Mouse (Mus musculus) spleen, adult 2 months (tissue): ENCODE results near the gene Stx6. TPM values are rescaled to one million over a fixed set of nuclear protein-coding genes. Genes with fewer than 3 reads are reported as not detected.

ENCODE experiments used
- DNase-seq, 2 experiments: peaks; one replicate each; pipeline versions ENCODE4 v3.0.0 to v3.0.0-alpha.2; 2012 to 2021; ENCODE audit warnings: low spot score in 2 of 2, low read depth in 1 of 2
- H3K27ac ChIP-seq: fragments of 200-500 bp; 2 replicates; pipeline ENCODE4 v1.5.1; 2012; ENCODE audit warnings: low read length, inconsistent platforms; ENCODE audit not compliant: insufficient read depth
- H3K27me3 ChIP-seq: fragments of 200-500 bp; 2 replicates; pipeline ENCODE4 v1.6.1; 2012; ENCODE audit warnings: mild to moderate bottlenecking, moderate library complexity, low read length, inconsistent platforms; ENCODE audit not compliant: control insufficient read depth, insufficient read depth
- H3K36me3 ChIP-seq: fragments of 200-500 bp; 2 replicates; pipeline ENCODE4 v1.6.1; 2012; ENCODE audit warnings: mild to moderate bottlenecking, low read length, inconsistent platforms; ENCODE audit not compliant: control insufficient read depth, insufficient read depth
- H3K4me1 ChIP-seq: fragments of 200-500 bp; 2 replicates; pipeline ENCODE4 v1.6.1; 2011; ENCODE audit warnings: inconsistent platforms; ENCODE audit not compliant: control insufficient read depth, insufficient read depth, insufficient read length
- H3K4me3 ChIP-seq: fragments of 200-500 bp; 2 replicates; pipeline ENCODE4 v1.5.1; 2011; ENCODE audit warnings: mild to moderate bottlenecking, inconsistent platforms; ENCODE audit not compliant: insufficient read depth, insufficient read length; ENCODE audit errors: extremely low read depth
- CTCF ChIP-seq: fragments of 200-500 bp; IDR thresholded peaks from 2 replicates; pipeline ENCODE4 v1.5.1; 2011; ENCODE audit warnings: mild to moderate bottlenecking, inconsistent platforms; ENCODE audit not compliant: insufficient read depth, insufficient read length, insufficient replicate concordance; ENCODE audit errors: extremely low read depth
- POLR2A ChIP-seq: fragments of 200-500 bp; IDR thresholded peaks from 2 replicates; pipeline ENCODE4 v1.6.1; 2011; ENCODE audit warnings: low read depth, low read length, inconsistent platforms
- WGBS: fragments of 180-500 bp; shearing (Covaris S2); methylation state at CpG from one replicate; pipeline ENCODE4 v1.1.7; 2018; 5-methylcytosine and 5-hydroxymethylcytosine counted together
- polyA plus RNA-seq: library from polyadenylated mRNA; depleted of rRNA; stranded (reverse); fragments of >200 nt; gene quantifications from 2 replicates; pipeline ENCODE4 v1.2.3, GENCODE M21; 2012

Stx6 gene
- polyA plus RNA-seq, 1 experiment = 35.0 TPM

DNA sequence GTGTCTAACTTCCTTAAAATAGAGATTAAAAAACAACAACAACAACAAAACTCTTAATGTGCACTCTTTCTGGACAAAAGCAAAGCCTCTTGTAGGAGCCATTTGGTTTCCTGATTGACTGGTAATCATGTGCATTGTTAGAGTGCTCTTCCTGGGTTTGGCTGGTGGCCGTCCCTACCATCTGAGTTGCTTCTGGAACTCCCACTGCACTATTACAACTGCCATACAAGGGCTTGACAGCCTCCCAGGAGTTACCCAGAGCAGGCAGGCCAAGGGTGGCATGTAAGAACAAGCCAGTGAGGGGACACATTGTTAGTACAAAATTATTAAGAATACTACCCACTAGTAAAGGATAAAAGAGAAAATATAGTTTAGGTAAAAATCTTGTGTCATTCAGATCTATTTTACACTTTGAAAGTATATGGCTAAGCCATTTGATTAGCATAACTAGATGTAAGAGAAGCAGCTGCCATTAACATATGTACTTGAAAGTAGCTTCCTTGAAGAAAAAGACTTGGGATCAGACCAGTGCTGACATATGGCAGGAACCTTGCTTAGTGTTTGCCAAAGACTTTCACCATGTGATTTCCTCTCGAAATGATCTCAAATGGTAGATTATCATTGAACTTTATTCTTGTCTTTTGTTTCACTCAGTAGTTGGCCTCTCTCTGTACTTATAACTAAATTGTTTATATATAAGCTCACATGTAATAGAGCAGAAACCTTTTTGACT lies 19.8 kb downstream of the Stx6 start:
- DNase-seq = no peak
- H3K36me3 ChIP-seq = peaks cover 11% of the 10 kb centered on the region
- H3K27ac ChIP-seq = no peak overlapping the region
- TF ChIP-seq POLR2A (no peak), CTCF (no peak)
- WGBS = 96% methylated on average over 2 of the region's 2 CpGs
- no peak overlapping the region for H3K4me3 ChIP-seq
- H3K27me3 ChIP-seq = no peaks in the 10 kb centered on the region
- H3K4me1 ChIP-seq = no peaks in the 10 kb centered on the region

DNA sequence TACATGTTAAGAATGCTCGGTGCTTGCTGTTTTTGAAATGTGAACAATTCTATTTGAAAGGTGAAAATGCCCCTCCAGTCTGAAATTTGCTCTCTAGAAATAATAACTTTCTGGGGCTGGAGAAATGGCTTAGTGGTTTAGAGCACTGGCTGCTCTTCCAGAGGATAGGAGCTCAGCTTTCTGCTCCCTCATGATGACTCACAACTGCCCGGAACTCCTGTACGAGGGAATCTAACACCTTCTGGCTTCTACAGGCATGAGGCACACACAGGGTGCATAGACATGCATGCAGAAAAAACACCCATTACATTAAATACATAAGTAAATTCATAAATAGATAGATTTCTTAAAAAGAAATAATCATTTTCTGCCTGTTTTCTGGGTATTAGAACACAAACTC lies 25.7 kb downstream of the Stx6 start:
- peaks cover 13% of the 10 kb centered on the region for H3K36me3 ChIP-seq
- 85% methylated on average over 3 of the region's 3 CpGs for WGBS
- TF ChIP-seq CTCF = no peak
- no peak for TF ChIP-seq POLR2A
- no peak overlapping the region for H3K27ac ChIP-seq
- H3K4me3 ChIP-seq = no peak overlapping the region
- H3K27me3 ChIP-seq = no peaks in the 10 kb centered on the region
- H3K4me1 ChIP-seq = no peaks in the 10 kb centered on the region
- no peak for DNase-seq

DNA sequence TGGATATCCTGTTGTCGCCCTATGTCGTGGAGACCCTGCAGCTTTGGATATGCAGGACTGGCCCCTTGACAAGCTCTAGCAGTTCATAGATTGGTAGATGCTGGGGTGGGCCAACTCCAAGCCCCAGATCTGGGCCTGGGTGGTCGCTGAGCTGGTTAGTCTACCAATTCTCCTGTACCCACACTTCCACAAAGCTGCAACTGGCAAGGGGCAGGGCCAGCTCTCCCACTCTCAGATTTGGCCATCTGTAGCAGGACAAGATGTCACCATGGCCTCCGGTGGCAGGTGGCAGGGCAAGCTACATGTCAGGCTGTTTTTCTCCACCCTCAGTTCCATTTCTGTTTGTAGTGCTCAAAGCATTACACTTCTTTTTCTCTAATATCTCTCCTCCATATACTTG lies 30.1 kb downstream of the Stx6 start:
- Histone ChIP-seq H3K36me3 (peaks cover 35% of the 10 kb centered on the region), H3K27ac (no peak overlapping the region), H3K4me3 (no peak overlapping the region), H3K4me1 (no peaks in the 10 kb centered on the region), H3K27me3 (no peaks in the 10 kb centered on the region)
- no peak for TF ChIP-seq POLR2A
- no peak for TF ChIP-seq CTCF
- DNase-seq = no peak
- 93% methylated on average over 4 of the region's 4 CpGs for WGBS

DNA sequence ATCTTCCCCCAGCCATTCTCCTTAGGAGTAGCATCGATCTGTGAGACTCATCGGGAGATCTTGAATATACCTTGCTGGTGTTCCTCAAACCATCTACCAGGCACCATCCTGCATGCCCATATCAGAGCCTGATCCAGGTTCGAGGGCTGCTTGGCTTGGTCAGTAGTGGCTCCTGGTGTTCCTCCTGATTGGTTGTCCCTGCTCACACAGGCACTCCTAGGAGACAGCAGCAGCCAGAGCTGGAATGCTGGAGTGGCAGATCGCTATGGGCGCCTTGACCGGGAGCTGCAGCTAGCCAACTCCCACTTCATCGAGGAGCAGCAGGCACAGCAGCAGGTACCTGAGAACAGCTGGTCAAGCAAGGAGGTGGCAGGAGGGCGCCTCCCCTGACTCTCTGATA lies 32.7 kb downstream of the Stx6 start:
- Histone ChIP-seq H3K27ac (no peak overlapping the region), H3K27me3 (no peaks in the 10 kb centered on the region), H3K4me1 (no peaks in the 10 kb centered on the region), H3K4me3 (no peak overlapping the region), H3K36me3 (peaks cover 34% of the 10 kb centered on the region)
- DNase-seq = no peak
- TF ChIP-seq POLR2A = no peak
- no peak for TF ChIP-seq CTCF
- WGBS = 93% methylated on average over 8 of the region's 8 CpGs

DNA sequence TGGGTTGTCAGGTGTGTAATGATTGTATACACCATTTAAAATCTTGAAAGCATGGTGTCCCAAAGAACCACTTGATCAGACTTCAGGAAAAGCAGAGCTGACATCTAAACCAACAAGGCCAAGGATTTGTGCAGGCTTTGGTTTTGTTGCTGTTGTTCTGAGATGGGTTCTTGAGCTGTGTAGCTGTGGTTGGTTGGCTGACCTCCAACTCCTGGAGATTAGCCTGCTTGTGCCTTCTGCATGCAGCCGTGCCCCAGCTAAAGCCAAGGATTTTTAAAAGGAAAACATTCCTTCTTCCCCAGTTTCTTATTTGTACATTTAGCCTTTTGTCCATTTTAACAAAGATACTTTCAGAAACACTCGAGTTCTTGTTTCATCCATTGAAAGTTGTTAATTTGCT lies 33.2 kb downstream of the Stx6 start:
- no peak overlapping the region for H3K4me3 ChIP-seq
- H3K36me3 ChIP-seq = peaks cover 34% of the 10 kb centered on the region
- H3K27ac ChIP-seq = no peak overlapping the region
- TF ChIP-seq POLR2A (no peak), CTCF (no peak)
- DNase-seq = no peak
- no peaks in the 10 kb centered on the region for H3K4me1 ChIP-seq
- WGBS = 83% methylated on average over 2 of the region's 2 CpGs
- H3K27me3 ChIP-seq = no peaks in the 10 kb centered on the region

DNA sequence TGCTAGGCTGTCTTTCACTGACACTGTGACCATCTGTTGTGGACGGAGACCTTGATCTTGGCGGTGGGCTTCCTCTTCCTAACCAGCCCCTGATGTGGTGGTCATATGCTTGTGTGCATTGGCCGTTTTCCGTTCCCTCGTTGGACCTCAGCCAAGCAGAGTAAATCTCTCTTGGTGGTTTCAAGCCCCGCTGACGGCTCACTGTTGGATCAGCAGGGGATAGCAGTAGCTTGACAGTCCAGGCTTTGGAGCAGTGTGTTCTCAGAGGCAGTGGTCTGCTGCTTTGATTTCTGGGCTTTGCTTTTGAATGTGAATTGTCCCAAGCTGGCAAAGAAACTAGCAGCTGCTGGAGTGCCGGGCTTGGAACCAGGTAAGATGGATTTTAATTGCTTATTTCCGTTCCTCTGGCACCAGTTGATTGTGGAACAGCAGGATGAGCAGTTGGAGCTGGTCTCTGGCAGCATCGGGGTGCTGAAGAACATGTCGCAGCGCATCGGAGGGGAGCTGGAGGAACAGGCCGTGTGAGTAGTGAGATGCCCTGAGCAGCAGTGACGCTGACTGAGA lies 34.4 kb downstream of the Stx6 start:
- TF ChIP-seq CTCF (no peak), POLR2A (no peak)
- 70% methylated on average over 15 of the region's 15 CpGs for WGBS
- no peak overlapping the region for H3K27ac ChIP-seq

DNA sequence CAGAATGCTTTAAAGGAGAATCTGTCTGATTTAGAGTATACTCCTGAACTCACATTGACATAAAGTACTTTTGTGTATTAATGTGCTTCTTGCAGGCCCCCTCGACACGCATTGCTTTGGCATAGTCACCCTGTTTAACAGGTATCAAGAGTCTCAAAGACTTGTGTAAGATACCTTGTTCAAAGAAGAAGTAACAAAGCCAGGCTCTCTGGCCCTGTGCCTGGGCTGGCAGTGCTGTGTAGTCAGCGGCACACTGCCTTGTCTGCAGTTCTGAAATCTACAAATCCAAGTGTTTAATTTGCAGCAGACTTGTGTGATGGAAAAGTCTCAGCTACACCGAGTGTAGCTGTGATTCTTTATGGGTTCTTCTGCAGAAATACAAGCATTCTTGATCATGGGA lies 38.2 kb downstream of the Stx6 start:
- H3K4me3 ChIP-seq = no peak overlapping the region
- H3K36me3 ChIP-seq = peaks cover 15% of the 10 kb centered on the region
- no peak for DNase-seq
- no peaks in the 10 kb centered on the region for H3K27me3 ChIP-seq
- TF ChIP-seq CTCF (no peak), POLR2A (no peak)
- H3K4me1 ChIP-seq = no peaks in the 10 kb centered on the region
- WGBS = 96% methylated on average over 4 of the region's 4 CpGs
- H3K27ac ChIP-seq = no peak overlapping the region

More for the DNA sequence above, 34.4 kb downstream of the Stx6 start:
- peaks cover 34% of the 10 kb centered on the region for H3K36me3 ChIP-seq
- no peak for DNase-seq
- no peak overlapping the region for H3K4me3 ChIP-seq
- no peaks in the 10 kb centered on the region for H3K4me1 ChIP-seq
- no peaks in the 10 kb centered on the region for H3K27me3 ChIP-seq
